Mouse (Mus musculus): ENCODE measurements around the gene Arhgef7.
A peak's percentile ranks its signal among the peaks of the same experiment; 100 is the strongest.

The Arhgef7 gene

DNA sequence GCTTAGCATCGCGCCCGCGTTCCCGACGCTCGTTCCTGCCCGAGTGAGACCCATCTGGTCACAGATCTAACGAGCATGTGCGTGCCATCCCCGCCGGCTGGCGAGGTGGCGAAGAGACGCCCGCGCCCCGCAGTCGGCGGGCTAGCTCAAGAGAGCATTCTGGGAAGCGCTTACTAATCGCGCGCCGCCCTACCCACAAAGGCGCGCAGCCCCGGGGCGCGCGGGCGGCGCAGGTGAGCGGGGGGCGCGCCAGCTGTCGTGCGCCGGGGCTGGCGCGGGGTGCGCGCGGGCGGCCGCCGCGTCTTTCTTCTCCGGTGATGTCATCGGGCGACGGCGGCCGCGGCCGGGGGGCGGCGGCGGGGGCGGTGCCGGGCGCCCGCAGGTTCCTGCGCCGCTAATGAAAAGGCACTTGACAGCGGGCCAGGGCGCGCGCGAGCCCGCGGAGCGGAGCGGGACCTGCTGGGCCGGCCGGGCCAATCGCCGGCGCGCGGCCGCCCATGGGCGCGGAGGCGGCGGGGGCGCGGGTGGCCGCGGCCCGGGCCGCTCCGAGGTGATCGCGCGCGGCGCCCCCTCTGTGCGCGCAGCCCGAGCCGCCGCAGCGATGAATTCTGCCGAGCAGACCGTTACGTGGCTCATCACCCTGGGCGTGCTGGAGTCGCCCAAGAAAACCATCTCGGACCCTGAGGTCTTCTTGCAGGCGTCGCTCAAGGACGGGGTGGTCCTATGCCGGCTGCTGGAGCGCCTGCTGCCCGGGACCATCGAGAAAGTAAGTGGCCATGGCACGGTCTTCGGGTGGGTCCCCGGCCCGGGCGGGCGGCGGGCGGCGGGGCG lies at the start of gene Arhgef7:
Arhgef7 (plus strand) TSS at position 71 of the 831 bp plus-strand sequence.
- peak; percentile 33 for DNase-seq (ENCODE audit: low read depth, low spot score)

DNA sequence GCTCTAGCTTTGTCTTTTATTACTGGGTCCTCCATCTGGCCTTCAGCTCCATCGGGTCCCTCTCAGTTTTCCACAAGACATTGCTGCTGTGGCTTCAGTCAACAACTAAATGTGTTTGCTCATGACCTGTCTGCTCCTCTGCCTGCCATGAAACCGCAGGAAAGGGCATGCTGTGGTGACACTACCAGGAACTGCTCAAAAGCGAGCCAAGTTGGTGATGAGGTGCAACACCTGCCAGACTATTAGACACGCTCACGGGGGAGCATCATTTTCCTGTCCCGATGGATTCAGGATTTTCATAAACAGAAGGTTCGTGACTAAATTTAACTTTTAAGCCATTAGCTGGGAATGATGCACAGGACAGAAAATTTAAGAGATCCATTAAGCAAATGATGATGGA lies 43.0 kb upstream of the Arhgef7 start:
- DNase-seq (ENCODE audit: low read depth, low spot score) = no peak

DNA sequence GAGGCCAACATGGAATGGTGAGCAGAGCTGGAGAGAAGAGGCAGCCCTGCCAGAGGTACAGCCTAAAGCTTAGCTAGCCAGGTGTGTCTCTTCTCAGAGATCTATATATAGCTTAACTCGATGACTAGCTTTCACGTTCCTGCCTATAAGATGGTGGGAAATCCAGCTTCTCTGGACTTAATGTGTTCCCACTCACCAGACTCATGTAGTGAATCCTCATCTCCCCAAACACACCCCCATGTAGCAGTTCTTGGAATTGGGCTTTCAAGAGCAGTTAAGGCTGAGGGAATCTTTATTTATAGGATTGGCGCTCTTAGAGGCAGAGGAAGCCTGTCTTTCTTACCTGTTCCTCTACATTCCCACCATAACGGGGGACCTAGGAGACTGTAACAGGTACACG lies 40.3 kb upstream of the Arhgef7 start:
- DNase-seq (ENCODE audit: low read depth, low spot score) = no peak

GRCm38 (mm10) chr8:11689945-11690344 lies 37.6 kb upstream of the Arhgef7 start:
- no peak for DNase-seq (ENCODE audit: low read depth, low spot score)

GRCm38 (mm10) chr8:11691284-11691683 lies 36.2 kb upstream of the Arhgef7 start:
- DNase-seq (ENCODE audit: low read depth, low spot score) = no peak

GRCm38 (mm10) chr8:11691761-11692160 lies 35.8 kb upstream of the Arhgef7 start:
- DNase-seq (ENCODE audit: low read depth, low spot score) = no peak

DNA sequence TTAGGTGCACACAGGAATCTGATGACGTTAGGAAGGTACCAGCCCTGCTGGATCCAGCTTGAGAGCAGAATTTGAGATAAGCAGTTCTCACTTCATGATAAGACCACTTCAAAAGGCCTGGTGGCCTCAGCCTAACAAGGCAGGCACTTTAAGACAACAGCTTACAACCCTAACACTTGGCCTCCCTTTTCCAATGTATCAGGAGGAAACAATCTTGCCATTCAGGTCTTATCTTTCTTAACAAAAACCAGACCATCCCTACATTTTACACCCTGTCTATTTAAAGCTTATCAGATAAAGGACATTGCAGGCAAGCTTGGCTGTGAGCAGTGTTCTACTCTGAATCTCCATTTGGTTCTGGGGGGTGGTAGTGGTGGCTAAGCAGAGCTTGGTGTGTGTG lies 35.1 kb upstream of the Arhgef7 start:
- no peak for DNase-seq (ENCODE audit: low read depth, low spot score)

DNA sequence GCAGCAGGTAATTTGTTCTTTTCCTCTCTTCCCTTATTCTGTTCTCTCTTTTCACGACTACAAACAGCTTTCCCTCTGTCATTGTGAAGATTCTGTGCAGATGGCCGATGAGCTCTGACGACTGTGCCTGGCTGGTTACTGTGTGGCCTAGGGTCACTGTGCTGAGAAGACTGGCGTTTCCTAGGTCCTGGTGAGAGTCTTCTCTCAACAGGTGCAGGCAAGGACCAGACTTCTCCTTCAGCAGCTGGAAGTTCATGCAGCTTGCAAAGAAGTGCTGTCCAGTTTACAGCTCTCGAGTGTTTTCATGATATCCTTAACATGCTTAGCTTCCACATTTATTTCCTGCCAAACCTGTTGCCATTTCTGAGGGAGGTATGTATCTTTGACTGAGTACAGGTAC lies 33.5 kb upstream of the Arhgef7 start:
- DNase-seq (ENCODE audit: low read depth, low spot score) = no peak

GRCm38 (mm10) chr8:11696176-11696575 lies 31.3 kb upstream of the Arhgef7 start:
- DNase-seq (ENCODE audit: low read depth, low spot score) = no peak

- DNase-seq (ENCODE audit: low read depth, low spot score) = no peak
These were observed 30.1 kb upstream of the Arhgef7 start for GRCm38 (mm10) chr8:11697467-11697866.

DNA sequence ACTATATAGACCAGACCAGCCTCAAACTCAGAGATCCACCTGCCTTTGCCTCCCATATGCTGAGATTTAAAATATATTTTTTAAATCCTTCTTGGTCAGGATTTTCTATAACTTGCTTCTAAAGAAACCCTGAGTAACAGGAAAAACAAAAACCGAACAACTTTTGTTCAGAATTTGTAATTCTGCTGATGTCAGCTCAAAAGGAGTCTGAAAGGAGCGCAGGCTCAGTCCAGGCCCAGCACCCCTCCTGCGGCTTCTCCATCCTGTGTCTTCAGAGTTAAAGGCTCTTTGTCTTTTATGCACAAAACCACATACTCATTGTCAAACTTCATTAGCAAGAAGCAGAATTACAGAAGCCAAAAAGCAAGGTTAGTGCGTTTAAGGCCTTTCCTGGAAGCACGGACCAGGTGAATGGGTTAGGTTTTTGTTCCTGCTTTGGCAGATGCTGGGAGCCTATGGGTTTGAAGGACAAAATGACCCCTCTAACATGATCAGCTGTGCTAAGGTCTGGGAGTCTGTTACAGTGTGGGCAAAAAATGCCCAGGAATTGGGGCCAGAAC lies 28.0 kb upstream of the Arhgef7 start:
- DNase-seq (ENCODE audit: low read depth, low spot score) = no peak

DNA sequence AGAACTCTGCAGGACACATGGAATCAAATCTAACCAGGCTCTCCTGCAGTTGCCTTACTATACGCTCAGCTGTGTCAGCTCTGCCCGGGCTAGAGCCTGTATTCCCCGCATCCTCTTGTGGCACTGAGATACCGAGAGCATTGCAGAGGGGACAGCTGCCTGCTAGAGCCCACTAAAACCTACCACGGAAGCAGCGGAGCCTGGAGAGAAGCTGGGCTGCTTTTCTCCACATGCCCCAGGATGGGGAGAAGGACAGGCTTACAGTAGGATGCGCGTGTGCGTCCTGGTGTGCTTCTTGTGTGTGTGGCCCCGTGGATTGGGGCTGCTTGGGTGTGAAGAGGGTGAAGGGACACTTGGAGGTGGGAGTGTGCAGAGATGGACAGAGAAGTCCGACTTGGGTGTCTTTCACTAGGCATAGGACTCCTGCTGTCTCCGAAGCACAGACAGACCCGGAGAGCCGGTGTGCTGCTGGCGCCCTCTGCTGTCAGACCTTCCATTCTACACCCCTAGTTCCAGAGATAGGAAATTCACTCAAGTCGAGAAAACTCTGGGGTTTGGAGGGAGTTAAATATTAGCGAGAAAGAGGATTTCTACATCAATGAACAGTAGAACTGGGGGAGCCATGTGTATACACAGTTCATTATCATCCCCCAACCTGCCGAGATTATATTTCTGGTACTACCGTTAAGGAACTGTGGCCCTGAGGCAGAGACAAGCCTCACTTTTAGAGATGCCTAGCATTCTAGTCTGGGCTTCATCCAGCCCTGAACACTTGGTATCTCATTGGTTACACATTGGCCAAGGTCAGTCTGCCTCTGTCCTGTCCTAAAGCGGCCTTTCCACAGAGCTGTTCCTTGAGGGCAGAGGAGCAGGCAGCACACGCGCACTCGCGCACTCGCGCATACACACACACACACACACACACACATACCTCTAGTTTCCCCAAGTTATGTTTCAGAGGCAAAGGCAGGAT lies 27.2 kb upstream of the Arhgef7 start:
- DNase-seq (ENCODE audit: low read depth, low spot score) = peak; percentile 38

DNA sequence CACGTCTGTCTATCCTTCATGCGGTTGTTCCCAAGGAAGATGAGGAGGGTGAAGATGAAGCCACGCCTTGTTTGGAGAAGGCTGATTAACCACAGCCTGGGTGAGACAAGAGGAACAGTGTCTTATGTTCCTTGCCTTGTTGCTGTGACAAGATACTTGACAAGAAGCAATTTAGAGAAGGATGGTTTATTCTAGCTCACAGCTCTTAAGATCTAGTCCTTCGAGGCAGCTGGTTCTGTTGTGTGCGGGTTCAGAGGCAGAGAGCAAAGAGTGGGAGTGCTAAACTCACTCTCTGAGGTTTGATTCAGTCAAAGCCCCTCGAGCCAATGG lies 26.5 kb upstream of the Arhgef7 start, which contains the start of gene 1700016D06Rik:
1700016D06Rik (minus strand) TSS at position 31 of the 330 bp plus-strand sequence.
- no peak for DNase-seq (ENCODE audit: low read depth, low spot score)

DNA sequence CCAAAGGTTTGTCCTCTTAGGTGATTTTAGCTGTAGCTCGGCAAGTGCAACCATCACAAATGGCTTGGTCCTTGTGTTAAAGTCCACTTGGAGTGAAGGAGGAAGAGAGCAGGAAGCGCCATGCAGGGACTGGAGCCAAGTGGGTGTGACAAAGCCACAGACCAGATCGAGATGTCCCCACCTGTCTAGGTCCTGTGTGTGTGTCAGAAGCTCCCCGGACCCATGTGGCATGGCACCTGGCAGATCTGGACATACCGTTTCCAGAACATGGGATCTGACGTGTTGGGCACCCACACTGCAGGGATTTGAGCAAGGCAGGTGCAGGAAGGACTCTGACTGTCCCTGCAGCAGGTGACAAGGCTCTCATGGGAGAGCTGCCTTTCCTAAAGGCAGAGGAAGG lies 26.1 kb upstream of the Arhgef7 start:
- DNase-seq (ENCODE audit: low read depth, low spot score) = no peak

GRCm38 (mm10) chr8:11703789-11704188 lies 23.7 kb upstream of the Arhgef7 start:
- no peak for DNase-seq (ENCODE audit: low read depth, low spot score)

DNA sequence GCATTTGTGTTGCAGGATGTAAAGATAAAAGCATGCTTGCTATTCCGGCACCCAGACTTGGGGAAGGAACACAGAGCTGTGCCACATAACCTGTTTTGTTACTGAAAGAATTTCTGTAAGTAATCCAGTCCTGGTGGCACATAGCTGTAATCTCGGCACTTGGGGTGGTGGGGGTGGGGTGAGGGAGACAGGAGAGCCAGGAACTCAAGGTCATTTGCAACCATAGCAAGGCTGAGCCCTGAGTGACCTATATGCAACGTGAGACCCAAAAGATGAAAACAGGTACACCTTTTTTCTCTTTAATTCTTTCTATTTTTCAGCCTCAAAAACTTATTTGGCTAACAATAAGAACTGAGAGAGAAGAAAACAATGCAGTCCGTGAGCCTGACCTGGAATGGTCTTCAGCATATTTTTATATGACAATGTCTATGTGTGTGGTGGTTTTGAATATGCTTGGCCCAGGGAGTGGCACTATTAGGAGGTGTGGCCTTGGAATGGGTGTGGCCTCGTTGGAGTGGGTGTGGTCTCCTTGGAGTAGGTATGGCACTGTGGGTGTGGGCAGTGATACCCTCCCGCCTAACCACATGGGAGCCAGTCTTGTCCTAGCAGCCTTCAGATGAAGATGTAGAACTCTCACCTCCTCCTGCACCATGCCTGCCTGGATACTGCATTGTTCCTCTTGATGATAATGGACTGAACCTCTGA lies 22.7 kb upstream of the Arhgef7 start:
- no peak for DNase-seq (ENCODE audit: low read depth, low spot score)

DNA sequence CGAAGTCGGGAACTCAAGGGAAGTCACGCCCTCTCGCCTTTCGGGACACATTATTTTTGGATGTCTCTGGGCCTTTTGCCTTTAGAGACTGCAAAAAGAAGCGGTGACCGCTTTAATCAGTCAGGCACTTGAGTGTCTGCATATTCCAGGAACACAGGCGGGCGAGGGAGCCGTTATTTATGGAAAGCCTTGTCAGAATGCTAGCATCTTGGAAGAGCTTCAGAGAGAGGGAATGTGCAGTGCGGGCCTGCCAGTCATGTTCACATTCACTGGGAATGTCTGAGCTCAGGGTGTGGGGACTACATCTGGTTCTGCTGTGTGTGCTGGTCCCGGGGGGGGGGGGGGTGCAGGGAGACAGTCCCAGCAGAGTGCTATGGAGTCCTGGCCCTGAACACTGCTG lies 21.7 kb upstream of the Arhgef7 start:
- DNase-seq (ENCODE audit: low read depth, low spot score) = no peak

- DNase-seq (ENCODE audit: low read depth, low spot score) = no peak
These were observed 19.8 kb upstream of the Arhgef7 start for GRCm38 (mm10) chr8:11707701-11708100.

GRCm38 (mm10) chr8:11708815-11709214 lies 18.7 kb upstream of the Arhgef7 start:
- DNase-seq (ENCODE audit: low read depth, low spot score) = no peak

GRCm38 (mm10) chr8:11709542-11709941 lies 18.0 kb upstream of the Arhgef7 start:
- DNase-seq (ENCODE audit: low read depth, low spot score) = no peak

DNA sequence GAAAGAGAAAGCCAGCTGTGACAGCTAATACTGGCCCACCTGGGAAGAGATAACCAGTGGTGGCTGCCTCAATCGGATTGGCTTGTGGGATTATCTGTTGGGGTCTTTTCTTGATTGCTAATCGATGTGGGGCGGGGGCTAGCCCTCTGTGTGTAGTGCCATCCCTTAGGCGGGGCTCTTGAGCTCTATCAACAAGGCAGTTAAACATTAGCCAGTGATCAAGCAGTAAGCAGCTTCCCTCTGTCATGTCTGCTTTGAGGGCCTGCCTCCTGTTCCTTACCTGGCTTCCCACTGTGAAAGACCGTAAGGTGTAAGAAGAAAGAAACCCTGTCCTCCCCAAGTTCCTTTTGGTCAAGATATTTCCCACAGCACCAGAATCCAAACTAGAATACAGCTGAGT lies 17.1 kb upstream of the Arhgef7 start:
- no peak for DNase-seq (ENCODE audit: low read depth, low spot score)

DNA sequence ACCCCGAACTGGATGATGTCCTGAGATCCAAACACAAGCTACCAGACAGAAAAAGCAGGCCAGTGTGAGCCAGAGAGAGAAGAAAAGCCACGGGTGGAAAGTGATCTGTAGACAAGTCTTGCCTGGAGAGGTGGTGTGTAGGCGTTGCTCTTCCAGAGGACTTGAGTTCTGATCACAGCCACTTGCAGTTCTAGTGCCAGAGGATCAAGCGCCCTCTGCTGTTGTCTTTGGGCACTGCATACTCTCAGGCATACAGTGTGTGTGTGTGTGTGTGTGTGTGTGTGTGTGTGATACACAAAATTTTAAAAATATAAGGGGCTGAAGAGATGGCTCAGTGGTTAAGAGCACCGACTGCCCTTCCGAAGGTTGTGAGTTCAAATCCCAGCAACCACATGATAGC lies 15.3 kb upstream of the Arhgef7 start:
- no peak for DNase-seq (ENCODE audit: low read depth, low spot score)
